Mouse (Mus musculus) heart, adult 2 months (tissue): ENCODE data around the gene Zan. TPM values are rescaled to one million over a fixed set of nuclear protein-coding genes. Genes with fewer than 3 reads are reported as not detected.

Experiments
- DNase-seq, 2 experiments: peaks; one replicate each; pipeline ENCODE4 v3.0.0; 2021
- H3K27ac ChIP-seq: fragments of 200-600 bp; 2 replicates; pipeline ENCODE4 v1.8.1; 2022
- H3K27me3 ChIP-seq: fragments of 200-500 bp; 2 replicates; pipeline ENCODE4 v1.6.1; 2012; ENCODE audit warnings: mild to moderate bottlenecking, low read length, inconsistent platforms, mixed read lengths; ENCODE audit not compliant: control insufficient read depth, insufficient read depth
- H3K36me3 ChIP-seq: fragments of 200-500 bp; 2 replicates; pipeline ENCODE4 v1.6.1; 2012; ENCODE audit warnings: low read length, inconsistent platforms; ENCODE audit not compliant: control insufficient read depth, insufficient read depth
- H3K4me1 ChIP-seq: fragments of 200-500 bp; 2 replicates; pipeline ENCODE4 v1.6.1; 2011; ENCODE audit warnings: low read length; ENCODE audit not compliant: control insufficient read depth, insufficient read depth
- H3K4me3 ChIP-seq: fragments of 200-600 bp; 2 replicates; pipeline ENCODE4 v1.8.1; 2022
- H3K79me2 ChIP-seq: fragments of 200-500 bp; replicated peaks from 2 replicates; pipeline ENCODE4 v1.6.1; 2012; ENCODE audit warnings: mild to moderate bottlenecking, inconsistent platforms, low read length, moderate library complexity, mixed read lengths; ENCODE audit not compliant: control insufficient read depth, insufficient read depth
- H3K9ac ChIP-seq: fragments of 200-500 bp; 2 replicates; pipeline ENCODE4 v1.6.1; 2012; ENCODE audit warnings: low read depth, mild to moderate bottlenecking, control low read depth, inconsistent platforms, low read length, mixed read lengths
- CTCF ChIP-seq: fragments of 200-600 bp; IDR thresholded peaks from 2 replicates; pipeline ENCODE4 v1.8.1; 2022; ENCODE audit warnings: antibody characterized with exemption, mild to moderate bottlenecking, moderate library complexity
- EP300 ChIP-seq: fragments of 200-500 bp; IDR thresholded peaks from 2 replicates; pipeline ENCODE4 v1.6.1; 2011; ENCODE audit warnings: low read depth, low read length, control low read depth; ENCODE audit not compliant: insufficient read depth
- POLR2A ChIP-seq: fragments of 200-500 bp; IDR thresholded peaks from 2 replicates; pipeline ENCODE4 v1.6.1; 2011; ENCODE audit warnings: mild to moderate bottlenecking, low read depth, low read length, control low read depth; ENCODE audit not compliant: insufficient read depth
- WGBS: fragments of 180-500 bp; shearing (Covaris S2); methylation state at CpG from one replicate; pipeline ENCODE4 v1.1.7; 2018; 5-methylcytosine and 5-hydroxymethylcytosine counted together
- intact Hi-C: fragments of 180-260 bp; cut with DNase I; formaldehyde crosslinking; loops from one replicate; pipeline ENCODE4 v1.15.1; 2025
- polyA plus RNA-seq: library from polyadenylated mRNA; depleted of rRNA; stranded (reverse); fragments of >200 nt; gene quantifications from 2 replicates; pipeline ENCODE4 v1.2.3, GENCODE M21; 2012
- total RNA-seq, 2 experiments: library from RNA; stranded (reverse); gene quantifications; 2 replicates each; pipeline ENCODE4 v1.2.3; 2021

Zan gene
- total and polyA plus RNA-seq, 3 experiments, result 0.02 TPM; not detected in 2

GRCm38 (mm10) chr5:137340222-137340621 lies 136.6 kb downstream of the Zan start:
- peaks cover 10% of the 10 kb centered on the region for H3K4me1 ChIP-seq
- H3K4me3 ChIP-seq, result no peak overlapping the region
- no peaks in the 10 kb centered on the region for H3K27me3 ChIP-seq
- 60% methylated on average over 6 of the region's 6 CpGs for WGBS
- intact Hi-C loops, result loop anchor here (10.0 kb wide), 1 partner anchor 375 kb away; the partner anchor contains the start of gene Cldn15
- H3K9ac ChIP-seq, result no peak overlapping the region
- no peak for DNase-seq
- TF ChIP-seq POLR2A (no peak), CTCF (no peak), EP300 (no peak)
- no peaks in the 10 kb centered on the region for H3K36me3 ChIP-seq
- peak overlapping the region; percentile 94 for H3K27ac ChIP-seq
- no peaks in the 10 kb centered on the region for H3K79me2 ChIP-seq

- Histone ChIP-seq H3K36me3 (no peaks in the 10 kb centered on the region), H3K4me3 (peak overlapping the region; percentile 49; the same call in 1 of the 2 replicates), H3K9ac (peak overlapping the region; percentile 25), H3K27ac (peak overlapping the region; percentile 94), H3K4me1 (peaks cover 7% of the 10 kb centered on the region), H3K27me3 (no peaks in the 10 kb centered on the region), H3K79me2 (no peaks in the 10 kb centered on the region)
- TF ChIP-seq CTCF (no peak), EP300 (peak; percentile 86), POLR2A (peak; percentile 52)
- peak; percentile 74 to 84 for DNase-seq
- 19% methylated on average over 22 of the region's 22 CpGs for WGBS
- intact Hi-C loops, result loop anchor here (1.0 to 5.0 kb wide), 5 partner anchors 9 to 443 kb away; partner anchors contain the start of genes Plod3, Pop7 and Znhit1
These were observed 137.4 kb downstream of the Zan start for GRCm38 (mm10) chr5:137339290-137339979.

GRCm38 (mm10) chr5:137338663-137339289 lies 138.1 kb downstream of the Zan start:
- H3K79me2 ChIP-seq, result no peaks in the 10 kb centered on the region
- H3K4me3 ChIP-seq, result peak overlapping the region; percentile 49
- peak; percentile 70 to 79 for DNase-seq
- H3K27me3 ChIP-seq, result no peaks in the 10 kb centered on the region
- TF ChIP-seq POLR2A (0 out of 2 replicates have a peak, but pooled peaks have one; percentile 14), EP300 (peak; percentile 58), CTCF (no peak)
- 4% methylated on average over 11 of the region's 11 CpGs for WGBS
- H3K9ac ChIP-seq, result peak overlapping the region; percentile 59
- intact Hi-C loops, result loop anchor here (1.0 to 5.0 kb wide), 5 partner anchors 10 to 444 kb away; partner anchors contain the start of genes Plod3, Pop7 and Znhit1
- no peaks in the 10 kb centered on the region for H3K36me3 ChIP-seq
- peaks cover 7% of the 10 kb centered on the region for H3K4me1 ChIP-seq
- peak overlapping the region; percentile 94 for H3K27ac ChIP-seq

GRCm38 (mm10) chr5:137338256-137338655 lies 138.6 kb downstream of the Zan start:
- no peaks in the 10 kb centered on the region for H3K36me3 ChIP-seq
- H3K4me3 ChIP-seq, result peak overlapping the region; percentile 49
- H3K79me2 ChIP-seq, result no peaks in the 10 kb centered on the region
- WGBS, result under 1% methylated on average over 19 of the region's 19 CpGs
- intact Hi-C loops, result loop anchor here (2.0 to 5.0 kb wide), 4 partner anchors 15 to 444 kb away; partner anchors contain the start of genes Plod3, Pop7 and Znhit1
- peak overlapping the region; percentile 59 for H3K9ac ChIP-seq
- H3K27me3 ChIP-seq, result no peaks in the 10 kb centered on the region
- peak; percentile 89 to 92 for DNase-seq
- TF ChIP-seq CTCF, result no peak
- no peak for TF ChIP-seq EP300
- peak; percentile 76 for TF ChIP-seq POLR2A
- peaks cover 7% of the 10 kb centered on the region for H3K4me1 ChIP-seq
- H3K27ac ChIP-seq, result peak overlapping the region; percentile 94

GRCm38 (mm10) chr5:137337190-137337589 lies 139.7 kb downstream of the Zan start:
- TF ChIP-seq POLR2A (no peak), EP300 (no peak), CTCF (no peak)
- Histone ChIP-seq H3K27me3 (no peaks in the 10 kb centered on the region), H3K36me3 (no peaks in the 10 kb centered on the region), H3K9ac (no peak overlapping the region), H3K27ac (peak overlapping the region; percentile 30; the same call in 1 of the 2 replicates), H3K4me3 (no peak overlapping the region), H3K79me2 (no peaks in the 10 kb centered on the region), H3K4me1 (peaks cover 7% of the 10 kb centered on the region)
- DNase-seq, result no peak
- intact Hi-C loops, result loop anchor here (5.0 kb wide), 3 partner anchors 165 to 445 kb away; partner anchors contain the start of genes Plod3, Pop7 and Znhit1
- WGBS, result 37% methylated on average over 8 of the region's 8 CpGs
